Mouse (Mus musculus) layer of hippocampus, adult 18-20 months (tissue): ENCODE data around the gene Inhbb. TPM values are rescaled to one million over a fixed set of nuclear protein-coding genes. Genes with fewer than 3 reads are reported as not detected.
A peak's percentile ranks its signal among the peaks of the same experiment; 100 is the strongest.

ENCODE experiments used
- DNase-seq, 2 experiments: peaks; one replicate each; pipeline ENCODE4 v3.0.0; 2022; ENCODE audit warnings: low spot score in 2 of 2
- total RNA-seq, 2 experiments: library from RNA; stranded (reverse); gene quantifications; 2 replicates each; pipeline ENCODE4 v1.2.3; 2021

Inhbb gene
- total RNA-seq, 2 experiments from 2014 or later = 5.8 to 6.2 TPM

- no peak for DNase-seq
Observed at GRCm38 (mm10) chr1:119420189-119420983, 1.7 kb downstream of the Inhbb start.

GRCm38 (mm10) chr1:119419151-119420105 lies 2.6 kb downstream of the Inhbb start:
- peak in 1 of 2 experiments; percentile 42 for DNase-seq

- no peak for DNase-seq
Observed at GRCm38 (mm10) chr1:119417991-119418390, 4.1 kb downstream of the Inhbb start.

- DNase-seq = no peak
Observed at GRCm38 (mm10) chr1:119417542-119417941, 4.5 kb downstream of the Inhbb start.

DNA sequence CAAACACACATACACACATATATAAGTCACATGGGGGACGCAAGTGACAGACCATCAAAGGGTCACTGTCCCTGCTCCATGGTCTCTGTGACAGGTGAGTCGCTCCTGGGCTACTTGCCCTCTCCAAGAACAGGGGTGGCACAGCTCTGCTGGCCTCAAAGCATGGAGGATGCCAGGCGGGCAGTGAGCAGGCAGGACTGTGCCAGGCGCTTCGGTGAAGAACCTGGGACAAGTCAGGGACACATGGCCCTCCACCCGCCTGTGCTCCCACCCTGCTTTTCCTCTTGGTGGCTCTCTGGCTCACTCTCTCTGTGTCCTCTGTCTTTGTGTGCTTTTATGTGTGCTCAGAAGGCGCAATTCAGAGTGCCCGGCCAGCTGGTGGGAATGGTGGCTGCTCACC lies 5.4 kb downstream of the Inhbb start:
- DNase-seq = no peak

DNA sequence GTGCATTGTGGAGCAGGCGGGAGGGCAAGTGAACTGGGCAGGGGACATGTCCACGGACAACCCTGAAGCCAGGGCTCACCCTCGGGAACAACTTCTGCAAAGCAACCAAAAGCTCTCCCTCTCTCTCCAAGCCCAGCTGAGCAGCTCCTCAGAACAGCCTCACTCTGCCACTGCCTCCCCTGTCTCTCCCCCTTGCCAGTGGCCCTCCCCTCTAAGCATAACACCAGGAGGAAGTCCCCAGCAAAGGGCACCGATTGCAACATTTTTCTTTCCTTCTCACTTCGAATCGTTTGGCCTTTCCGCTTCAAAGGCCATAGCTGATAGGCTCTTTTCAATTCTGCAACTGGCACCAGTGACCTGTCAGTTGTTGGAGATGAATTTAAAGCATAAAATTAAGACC lies 5.9 kb downstream of the Inhbb start:
- no peak for DNase-seq

GRCm38 (mm10) chr1:119415151-119415550 lies 6.9 kb downstream of the Inhbb start:
- DNase-seq = no peak

GRCm38 (mm10) chr1:119410661-119411060 lies 11.4 kb downstream of the Inhbb start:
- no peak for DNase-seq

DNA sequence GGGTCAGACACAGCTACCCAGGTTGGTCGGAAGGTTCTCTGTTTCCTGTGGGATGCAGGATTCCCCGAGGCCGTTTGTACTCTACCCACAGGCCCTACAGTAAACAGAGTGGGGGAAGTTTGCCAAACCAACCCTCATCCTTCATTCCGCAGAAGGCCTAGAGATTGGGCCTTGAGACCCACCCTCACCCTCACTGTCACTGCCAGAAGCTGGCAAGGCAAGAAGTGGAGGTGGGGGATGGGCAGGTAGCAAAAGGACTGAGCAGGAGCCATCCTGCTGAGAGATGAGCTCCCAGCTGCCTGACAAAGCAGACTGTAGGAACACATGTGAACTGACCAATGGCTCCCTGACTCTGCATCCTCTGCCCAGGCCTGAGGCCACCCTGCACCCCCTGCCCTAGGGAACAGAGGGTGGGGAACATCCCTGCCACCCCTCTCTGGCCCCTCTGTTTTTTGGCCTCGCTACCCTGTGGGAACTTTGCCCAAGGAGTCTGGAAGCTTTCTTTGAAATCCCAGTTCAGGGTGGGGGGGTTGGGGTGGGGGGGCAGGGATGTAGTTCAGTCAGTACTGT lies 12.4 kb downstream of the Inhbb start:
- DNase-seq = no peak

GRCm38 (mm10) chr1:119409106-119409505 lies 12.9 kb downstream of the Inhbb start:
- DNase-seq = no peak

- DNase-seq = no peak
Observed at GRCm38 (mm10) chr1:119407691-119408315, 14.2 kb downstream of the Inhbb start.

- no peak for DNase-seq
Observed at GRCm38 (mm10) chr1:119404798-119405197, 17.2 kb downstream of the Inhbb start.

GRCm38 (mm10) chr1:119404341-119404740 lies 17.7 kb downstream of the Inhbb start:
- no peak for DNase-seq

DNA sequence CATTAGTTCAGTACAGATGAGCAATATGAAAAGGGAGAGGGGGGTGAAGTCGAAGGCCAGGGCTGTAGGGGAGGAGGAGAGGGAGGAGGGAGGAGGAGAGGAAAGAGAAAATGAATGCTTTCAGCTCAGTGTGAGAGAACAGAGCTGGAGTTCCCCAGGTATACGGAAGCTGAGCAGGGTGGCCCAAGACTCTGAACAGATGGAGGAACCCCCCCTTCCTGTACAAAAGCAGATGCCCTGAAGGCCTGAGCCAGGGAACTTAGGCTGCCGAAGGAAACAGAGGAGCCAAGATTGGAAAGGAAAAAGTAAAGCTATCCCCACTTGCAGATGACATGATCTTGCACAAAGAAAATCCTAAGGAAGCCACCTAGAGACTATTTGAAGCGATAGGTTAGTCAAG lies 20.8 kb downstream of the Inhbb start:
- no peak for DNase-seq

GRCm38 (mm10) chr1:119398640-119399039 lies 23.4 kb downstream of the Inhbb start:
- no peak for DNase-seq

GRCm38 (mm10) chr1:119397839-119398238 lies 24.2 kb downstream of the Inhbb start:
- DNase-seq = no peak

GRCm38 (mm10) chr1:119391311-119391710 lies 30.7 kb downstream of the Inhbb start:
- DNase-seq = no peak

- DNase-seq = no peak
Observed at GRCm38 (mm10) chr1:119390676-119391075, 31.4 kb downstream of the Inhbb start.

- peak in 1 of 2 experiments; percentile 23 for DNase-seq
Observed at GRCm38 (mm10) chr1:119389771-119390500, 32.1 kb downstream of the Inhbb start.

GRCm38 (mm10) chr1:119388664-119389396 lies 33.2 kb downstream of the Inhbb start:
- DNase-seq = peak in 1 of 2 experiments; percentile 37
